10 mouse cellular contexts compared by ENCODE assay signal in the genomic region with DNA sequence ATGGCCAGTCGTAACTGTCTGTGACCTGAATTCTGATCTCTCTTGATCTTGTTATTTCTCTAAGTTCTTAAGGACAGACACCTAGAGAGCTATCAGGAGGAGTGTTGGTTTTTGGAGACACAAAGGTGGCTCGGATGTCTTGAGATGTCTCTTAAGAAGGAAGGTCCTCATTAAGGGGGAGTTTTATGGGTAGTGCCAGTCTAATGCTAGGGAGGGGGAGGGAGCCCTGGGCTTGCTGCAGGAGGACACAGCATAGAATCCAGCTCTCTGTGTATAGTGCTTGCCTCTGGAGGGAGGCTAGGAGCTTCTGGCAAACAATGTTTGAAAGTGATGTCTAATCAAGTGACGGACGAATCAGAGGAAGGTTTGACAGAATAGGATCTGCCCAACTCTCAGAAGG.
"Had no signal": no experiment of that assay in that cellular context is flagged by ENCODE, and none has a peak within 500 bp of the region (broad histone marks: within the 10 kb centered on the region; RNA-seq: fewer than 3 reads in every experiment).

No protein-coding gene starts in this region.

- ATAC-seq: hindbrain, postnatal 0 days had no signal

- H3K36me3 ChIP-seq: limb, embryonic 15.5 days; midbrain, embryonic 10.5 days had no signal

- H3K4me3 ChIP-seq: left cerebral cortex, adult 2 months; limb, embryonic 15.5 days; midbrain, embryonic 10.5 days had no signal

- H3K27me3 ChIP-seq: limb, embryonic 15.5 days had no signal

- H3K4me1 ChIP-seq: limb, embryonic 15.5 days had no signal

- H3K27ac ChIP-seq: hindbrain, postnatal 0 days; left cerebral cortex, adult 2 months; limb, embryonic 15.5 days; liver, embryonic 14.5 days; midbrain, embryonic 10.5 days; stomach, postnatal 0 days had no signal

- H3K4me2 ChIP-seq: limb, embryonic 15.5 days had no signal

- DNase-seq: lung, adult 18-20 months; midbrain, embryonic 14.5 days; right cerebral cortex, postnatal 14 days; thymus, postnatal 4 days had no signal

- H3K9ac ChIP-seq: limb, embryonic 15.5 days; liver, embryonic 14.5 days had no signal

- H3K9me3 ChIP-seq: limb, embryonic 15.5 days; midbrain, embryonic 10.5 days had no signal
